ENCODE assay signal across 26 mouse cellular contexts in genomic region chr13:23729706-23730105, GRCm38 (mm10). TPM values are rescaled to one million over a fixed set of nuclear protein-coding genes. Genes with fewer than 3 reads are reported as not detected.
DNase-seq lines count a peak whose midpoint lies in the region; ATAC-seq and TF ChIP-seq lines count a peak whose summit lies in the region.
"Had no signal": no experiment of that assay in that cellular context is flagged by ENCODE, and none has a peak within 500 bp of the region (broad histone marks: within the 10 kb centered on the region; RNA-seq: fewer than 3 reads in every experiment).

No protein-coding gene starts in this region.

- 0 out of 2 replicates have a peak overlapping the region, but pooled peaks have one; percentile 29 for H3K27ac ChIP-seq in hindbrain, embryonic 10.5 days
- no peak overlapping the region for H3K27ac ChIP-seq in hindbrain, embryonic 13.5 days
- H3K27ac ChIP-seq in neural tube, embryonic 15.5 days (replicated peaks): no peak overlapping the region
- peak overlapping the region; percentile 30; the same call in 1 of the 2 replicates for H3K27ac ChIP-seq in embryonic fibroblast, embryonic 13.5 days (ENCODE audit: insufficient read depth, low read length)
- peak overlapping the region; percentile 53; the same call in 1 of the 2 replicates for H3K27ac ChIP-seq in liver, embryonic 15.5 days (replicated peaks)
- H3K27ac ChIP-seq: embryonic facial prominence, embryonic 15.5 days; intestine, embryonic 15.5 days had no signal

- no peaks in the 10 kb centered on the region for H3K27me3 ChIP-seq in hindbrain, embryonic 10.5 days (ENCODE audit: insufficient read depth, poor library complexity, severe bottlenecking)
- no peaks in the 10 kb centered on the region for H3K27me3 ChIP-seq in hindbrain, embryonic 13.5 days
- no peaks in the 10 kb centered on the region for H3K27me3 ChIP-seq in neural tube, embryonic 15.5 days (replicated peaks)
- H3K27me3 ChIP-seq in liver, embryonic 15.5 days: no peaks in the 10 kb centered on the region
- H3K27me3 ChIP-seq: embryonic facial prominence, embryonic 15.5 days; heart, embryonic 12.5 days; intestine, embryonic 15.5 days had no signal

- TF ChIP-seq CTCF in embryonic fibroblast, embryonic 13.5 days (IDR thresholded peaks at IDR 0.05; ENCODE audit: borderline replicate concordance, insufficient read depth, low read length): no peak

- H3K4me1 ChIP-seq in hindbrain, embryonic 10.5 days (replicated peaks): peaks cover 11% of the 10 kb centered on the region
- no peaks in the 10 kb centered on the region for H3K4me1 ChIP-seq in hindbrain, embryonic 13.5 days (replicated peaks)
- H3K4me1 ChIP-seq in neural tube, embryonic 15.5 days: no peaks in the 10 kb centered on the region
- H3K4me1 ChIP-seq in embryonic fibroblast, embryonic 13.5 days (ENCODE audit: control insufficient read depth, insufficient read depth, low read length): no peaks in the 10 kb centered on the region
- peaks cover 47% of the 10 kb centered on the region for H3K4me1 ChIP-seq in liver, embryonic 15.5 days (replicated peaks)
- H3K4me1 ChIP-seq: embryonic facial prominence, embryonic 15.5 days; intestine, embryonic 15.5 days had no signal

- no peaks in the 10 kb centered on the region for H3K9me3 ChIP-seq in hindbrain, embryonic 10.5 days
- no peaks in the 10 kb centered on the region for H3K9me3 ChIP-seq in hindbrain, embryonic 13.5 days
- no peaks in the 10 kb centered on the region for H3K9me3 ChIP-seq in neural tube, embryonic 15.5 days (replicated peaks)
- no peaks in the 10 kb centered on the region for H3K9me3 ChIP-seq in liver, embryonic 15.5 days (replicated peaks)
- H3K9me3 ChIP-seq: embryonic facial prominence, embryonic 15.5 days; heart, embryonic 12.5 days; intestine, embryonic 15.5 days had no signal

- H3K4me2 ChIP-seq in hindbrain, embryonic 13.5 days: no peak overlapping the region
- H3K4me2 ChIP-seq in neural tube, embryonic 15.5 days: no peak overlapping the region
- H3K4me2 ChIP-seq in liver, embryonic 15.5 days: no peak overlapping the region
- H3K4me2 ChIP-seq: embryonic facial prominence, embryonic 15.5 days had no signal

- no peaks in the 10 kb centered on the region for H3K36me3 ChIP-seq in hindbrain, embryonic 10.5 days
- no peaks in the 10 kb centered on the region for H3K36me3 ChIP-seq in hindbrain, embryonic 13.5 days
- no peaks in the 10 kb centered on the region for H3K36me3 ChIP-seq in neural tube, embryonic 15.5 days
- no peaks in the 10 kb centered on the region for H3K36me3 ChIP-seq in liver, embryonic 15.5 days (replicated peaks)
- H3K36me3 ChIP-seq: embryonic facial prominence, embryonic 15.5 days; heart, embryonic 12.5 days; intestine, embryonic 15.5 days had no signal

- ATAC-seq in hindbrain, embryonic 13.5 days (ENCODE audit: low FRiP score): no peak
- ATAC-seq in neural tube, embryonic 15.5 days (ENCODE audit: low FRiP score): no peak
- ATAC-seq in liver, embryonic 15.5 days (ENCODE audit: insufficient read depth): no peak
- ATAC-seq: forebrain, embryonic 16.5 days; hindbrain, embryonic 16.5 days had no signal

- 91% methylated on average over 5 of the region's 5 CpGs for WGBS in hindbrain, embryonic 10.5 days
- WGBS in hindbrain, embryonic 13.5 days: 92% methylated on average over 5 of the region's 5 CpGs
- WGBS in neural tube, embryonic 15.5 days: 89% methylated on average over 5 of the region's 5 CpGs
- 77% methylated on average over 5 of the region's 5 CpGs for WGBS in liver, embryonic 15.5 days (ENCODE audit: insufficient replicate concordance)

- H3K4me3 ChIP-seq in hindbrain, embryonic 10.5 days: no peak overlapping the region
- H3K4me3 ChIP-seq in hindbrain, embryonic 13.5 days: no peak overlapping the region
- no peak overlapping the region for H3K4me3 ChIP-seq in neural tube, embryonic 15.5 days (replicated peaks)
- no peak overlapping the region for H3K4me3 ChIP-seq in embryonic fibroblast, embryonic 13.5 days (ENCODE audit: insufficient read depth, low read length)
- H3K4me3 ChIP-seq in liver, embryonic 15.5 days (replicated peaks): no peak overlapping the region
- H3K4me3 ChIP-seq: embryonic facial prominence, embryonic 15.5 days; heart, embryonic 12.5 days; intestine, embryonic 15.5 days had no signal

- no peak for TF ChIP-seq POLR2A in embryonic fibroblast, embryonic 13.5 days (IDR thresholded peaks at IDR 0.05; ENCODE audit: low read depth, low read length)

- DNase-seq in hindbrain, embryonic 10.5 days (ENCODE audit: low spot score): no peak
- DNase-seq in neural tube, embryonic 10.5 days (ENCODE audit: extremely low spot score, low spot score): peak; percentile 10
- DNase-seq in embryo, embryonic 10 days (ENCODE audit: low spot score): no peak
- no peak for DNase-seq in kidney, postnatal 36 days
- DNase-seq: adrenal gland, postnatal 25 days; B cell, adult 2 months; cerebellum, adult 18-20 months; cerebellum, postnatal 10 days; gastrocnemius, postnatal 14 days; kidney, postnatal 4 days; layer of hippocampus, postnatal 36 days; left cerebral cortex, postnatal 4 days; lung, postnatal 4 days; midbrain, embryonic 14.5 days; right cerebral cortex, adult 18-20 months; right cerebral cortex, postnatal 4 days had no signal

- H3K9ac ChIP-seq in hindbrain, embryonic 13.5 days: no peak overlapping the region
- no peak overlapping the region for H3K9ac ChIP-seq in neural tube, embryonic 15.5 days (replicated peaks)
- H3K9ac ChIP-seq in liver, embryonic 15.5 days: no peak overlapping the region
- H3K9ac ChIP-seq: embryonic facial prominence, embryonic 15.5 days; heart, embryonic 12.5 days; intestine, embryonic 15.5 days had no signal

RNA-seq across cellular contexts. Expression of gene Hist1h1c, which starts 8.9 kb away (rescaled TPM):
- 10.6 and 12.6 TPM in 2 replicates for polyA plus RNA-seq in hindbrain, embryonic 10.5 days (2016; fragmentation: Nextera tagmentation; extraction: Ambion mirVana)
- 8.8 and 9.7 TPM in 2 replicates for polyA plus RNA-seq in hindbrain, embryonic 13.5 days (2015; fragmentation: Nextera tagmentation; extraction: Ambion mirVana)
- polyA plus RNA-seq in neural tube, embryonic 15.5 days (2015; fragmentation: Nextera tagmentation; extraction: Ambion mirVana): 7.4 and 13.8 TPM in 2 replicates
- 69.4 and 72.0 TPM in 2 replicates for polyA plus RNA-seq in embryonic fibroblast, embryonic 13.5 days (2011; ENCODE audit: insufficient read length, low read depth, missing spikeins)
- 81.0 and 85.5 TPM in 2 replicates for polyA plus RNA-seq in liver, embryonic 15.5 days (2015; fragmentation: Nextera tagmentation; extraction: Ambion mirVana)

RNA-seq across cellular contexts. Expression of gene Hist1h3c, which starts 15.7 kb away (rescaled TPM):
- 6.9 and 8.6 TPM in 2 replicates for polyA plus RNA-seq in hindbrain, embryonic 10.5 days (2016; fragmentation: Nextera tagmentation; extraction: Ambion mirVana)
- polyA plus RNA-seq in hindbrain, embryonic 13.5 days (2015; fragmentation: Nextera tagmentation; extraction: Ambion mirVana): 1.3 and 1.9 TPM in 2 replicates
- 0.78 and 2.4 TPM in 2 replicates for polyA plus RNA-seq in neural tube, embryonic 15.5 days (2015; fragmentation: Nextera tagmentation; extraction: Ambion mirVana)
- polyA plus RNA-seq in embryonic fibroblast, embryonic 13.5 days (2011; ENCODE audit: insufficient read length, low read depth, missing spikeins): 2.6 and 5.4 TPM in 2 replicates
- 6.4 and 7.3 TPM in 2 replicates for polyA plus RNA-seq in liver, embryonic 15.5 days (2015; fragmentation: Nextera tagmentation; extraction: Ambion mirVana)

RNA-seq across cellular contexts. Expression of gene Hist1h2bb, which starts 16.8 kb away (rescaled TPM):
- 1.8 and 2.4 TPM in 2 replicates for polyA plus RNA-seq in hindbrain, embryonic 10.5 days (2016; fragmentation: Nextera tagmentation; extraction: Ambion mirVana)
- polyA plus RNA-seq in hindbrain, embryonic 13.5 days (2015; fragmentation: Nextera tagmentation; extraction: Ambion mirVana): 0.86 and 1.7 TPM in 2 replicates
- 0.83 TPM in 1 of 2 replicates, not detected in the other for polyA plus RNA-seq in neural tube, embryonic 15.5 days (2015; fragmentation: Nextera tagmentation; extraction: Ambion mirVana)
- polyA plus RNA-seq in embryonic fibroblast, embryonic 13.5 days (2011; ENCODE audit: insufficient read length, low read depth, missing spikeins): 4.2 and 5.7 TPM in 2 replicates
- polyA plus RNA-seq in liver, embryonic 15.5 days (2015; fragmentation: Nextera tagmentation; extraction: Ambion mirVana): 5.6 and 5.7 TPM in 2 replicates

RNA-seq across cellular contexts. Expression of gene Hfe, which starts 19.1 kb away (rescaled TPM):
- 3.2 and 3.5 TPM in 2 replicates for polyA plus RNA-seq in hindbrain, embryonic 10.5 days (2016; fragmentation: Nextera tagmentation; extraction: Ambion mirVana)
- polyA plus RNA-seq in hindbrain, embryonic 13.5 days (2015; fragmentation: Nextera tagmentation; extraction: Ambion mirVana): 5.4 and 5.6 TPM in 2 replicates
- 3.7 and 4.6 TPM in 2 replicates for polyA plus RNA-seq in neural tube, embryonic 15.5 days (2015; fragmentation: Nextera tagmentation; extraction: Ambion mirVana)
- polyA plus RNA-seq in embryonic fibroblast, embryonic 13.5 days (2011; ENCODE audit: insufficient read length, low read depth, missing spikeins): 4.6 and 7.9 TPM in 2 replicates
- 13.6 and 16.4 TPM in 2 replicates for polyA plus RNA-seq in liver, embryonic 15.5 days (2015; fragmentation: Nextera tagmentation; extraction: Ambion mirVana)

RNA-seq across cellular contexts. Expression of gene Hist1h2ab, which starts 21.2 kb away (rescaled TPM):
- polyA plus RNA-seq in hindbrain, embryonic 10.5 days (2016; fragmentation: Nextera tagmentation; extraction: Ambion mirVana): 45.2 and 49.3 TPM in 2 replicates
- polyA plus RNA-seq in hindbrain, embryonic 13.5 days (2015; fragmentation: Nextera tagmentation; extraction: Ambion mirVana): 10.5 and 12.7 TPM in 2 replicates
- polyA plus RNA-seq in neural tube, embryonic 15.5 days (2015; fragmentation: Nextera tagmentation; extraction: Ambion mirVana): 3.0 and 12.1 TPM in 2 replicates
- 10.0 and 12.3 TPM in 2 replicates for polyA plus RNA-seq in embryonic fibroblast, embryonic 13.5 days (2011; ENCODE audit: insufficient read length, low read depth, missing spikeins)
- polyA plus RNA-seq in liver, embryonic 15.5 days (2015; fragmentation: Nextera tagmentation; extraction: Ambion mirVana): 60.0 and 64.5 TPM in 2 replicates
- polyA plus RNA-seq: urinary bladder, adult 2 months had no signal

Comparison
In these comparisons a context has a peak if more than half of its experiments do, and no peak if none do; other contexts are left out.
1. H3K27ac ChIP-seq: peak in hindbrain, embryonic 10.5 days (single experiment), embryonic fibroblast, embryonic 13.5 days (single experiment) and liver, embryonic 15.5 days (single experiment); none in hindbrain, embryonic 13.5 days (single experiment) and neural tube, embryonic 15.5 days (single experiment).